Comparison of ENCODE assay signal across 10 mouse cellular contexts in genomic region chr13:56611741-56612140, GRCm38 (mm10). TPM values are rescaled to one million over a fixed set of nuclear protein-coding genes. Genes with fewer than 3 reads are reported as not detected.
DNase-seq lines count a peak whose midpoint lies in the region; ATAC-seq lines count a peak whose summit lies in the region.
"Had no signal": no experiment of that assay in that cellular context is flagged by ENCODE, and none has a peak within 500 bp of the region (broad histone marks: within the 10 kb centered on the region; RNA-seq: fewer than 3 reads in every experiment).

No protein-coding gene starts in this region.

- DNase-seq in heart, embryonic 10.5 days (ENCODE audit: low spot score), result no peak
- no peak for DNase-seq in heart, postnatal 14 days
- no peak for DNase-seq in thymus, postnatal 10 days (ENCODE audit: low spot score in 2 of 2)
- DNase-seq in embryo, embryonic 11 days, result no peak
- DNase-seq: left cerebral cortex, postnatal 4 days had no signal

- H3K9ac ChIP-seq in neural tube, embryonic 13.5 days, result no peak overlapping the region
- no peak overlapping the region for H3K9ac ChIP-seq in neural tube, embryonic 15.5 days (replicated peaks)
- peak overlapping the region; percentile 48 for H3K9ac ChIP-seq in limb, embryonic 12.5 days (replicated peaks)
- peak overlapping the region; percentile 91 for H3K9ac ChIP-seq in stomach, embryonic 16.5 days (ENCODE audit: low read length)

- H3K4me1 ChIP-seq in heart, embryonic 10.5 days, result peaks cover 77% of the 10 kb centered on the region
- peaks cover 43% of the 10 kb centered on the region for H3K4me1 ChIP-seq in neural tube, embryonic 13.5 days (replicated peaks)
- H3K4me1 ChIP-seq in neural tube, embryonic 15.5 days, result peaks cover 48% of the 10 kb centered on the region
- H3K4me1 ChIP-seq in limb, embryonic 12.5 days (replicated peaks), result peaks cover 97% of the 10 kb centered on the region
- H3K4me1 ChIP-seq in stomach, embryonic 16.5 days (ENCODE audit: control insufficient read depth, insufficient read depth, low read length), result peaks cover 70% of the 10 kb centered on the region

- H3K9me3 ChIP-seq in heart, embryonic 10.5 days, result no peaks in the 10 kb centered on the region
- H3K9me3 ChIP-seq in neural tube, embryonic 13.5 days, result no peaks in the 10 kb centered on the region
- no peaks in the 10 kb centered on the region for H3K9me3 ChIP-seq in neural tube, embryonic 15.5 days (replicated peaks)
- no peaks in the 10 kb centered on the region for H3K9me3 ChIP-seq in limb, embryonic 12.5 days
- no peaks in the 10 kb centered on the region for H3K9me3 ChIP-seq in stomach, embryonic 16.5 days (replicated peaks; ENCODE audit: control insufficient read depth, low read length)

- peak overlapping the region; percentile 0; the same call in 1 of the 2 replicates for H3K4me2 ChIP-seq in neural tube, embryonic 13.5 days
- no peak overlapping the region for H3K4me2 ChIP-seq in neural tube, embryonic 15.5 days
- H3K4me2 ChIP-seq in limb, embryonic 12.5 days, result peak overlapping the region; percentile 96
- peak overlapping the region; percentile 99 for H3K4me2 ChIP-seq in stomach, embryonic 16.5 days (ENCODE audit: low read depth, low read length)

- H3K27me3 ChIP-seq in heart, embryonic 10.5 days (ENCODE audit: insufficient read depth, poor library complexity, severe bottlenecking), result peaks cover 35% of the 10 kb centered on the region
- peaks cover 41% of the 10 kb centered on the region for H3K27me3 ChIP-seq in neural tube, embryonic 13.5 days
- H3K27me3 ChIP-seq in neural tube, embryonic 15.5 days (replicated peaks), result peaks cover 25% of the 10 kb centered on the region
- H3K27me3 ChIP-seq in limb, embryonic 12.5 days, result no peaks in the 10 kb centered on the region
- H3K27me3 ChIP-seq in stomach, embryonic 16.5 days (ENCODE audit: control insufficient read depth, insufficient read depth, low read length), result 0 out of 2 replicates have a peak, but pooled peaks cover 3% of the 10 kb centered on the region

- intact Hi-C loops in heart, postnatal 14 days (cut with DNase I), result no loop called here

- no peak overlapping the region for H3K4me3 ChIP-seq in heart, embryonic 10.5 days
- no peak overlapping the region for H3K4me3 ChIP-seq in neural tube, embryonic 13.5 days
- no peak overlapping the region for H3K4me3 ChIP-seq in neural tube, embryonic 15.5 days (replicated peaks)
- peak overlapping the region; percentile 63 for H3K4me3 ChIP-seq in limb, embryonic 12.5 days (replicated peaks)
- peak overlapping the region; percentile 69 for H3K4me3 ChIP-seq in stomach, embryonic 16.5 days (replicated peaks; ENCODE audit: low read length)

- no peak for ATAC-seq in neural tube, embryonic 13.5 days (ENCODE audit: low read depth)
- ATAC-seq in neural tube, embryonic 15.5 days (ENCODE audit: low FRiP score), result no peak
- ATAC-seq in limb, embryonic 12.5 days (ENCODE audit: insufficient number of reproducible peaks, insufficient read depth, low FRiP score, low TSS enrichment, low read depth), result no peak
- no peak for ATAC-seq in stomach, embryonic 16.5 days (ENCODE audit: insufficient read depth, low FRiP score)

- 59% methylated on average over 3 of the region's 3 CpGs for WGBS in heart, embryonic 10.5 days
- 59% methylated on average over 3 of the region's 3 CpGs for WGBS in neural tube, embryonic 13.5 days
- 61% methylated on average over 3 of the region's 3 CpGs for WGBS in neural tube, embryonic 15.5 days
- 72% methylated on average over 3 of the region's 3 CpGs for WGBS in limb, embryonic 12.5 days
- 30% methylated on average over 3 of the region's 3 CpGs for WGBS in stomach, embryonic 16.5 days

- peaks cover 3% of the 10 kb centered on the region; the same call in 1 of the 2 replicates for H3K36me3 ChIP-seq in heart, embryonic 10.5 days
- H3K36me3 ChIP-seq in neural tube, embryonic 13.5 days, result no peaks in the 10 kb centered on the region
- no peaks in the 10 kb centered on the region for H3K36me3 ChIP-seq in neural tube, embryonic 15.5 days
- H3K36me3 ChIP-seq in limb, embryonic 12.5 days, result peaks cover 22% of the 10 kb centered on the region
- H3K36me3 ChIP-seq in stomach, embryonic 16.5 days (ENCODE audit: control insufficient read depth, insufficient read depth, low read length), result no peaks in the 10 kb centered on the region

- H3K27ac ChIP-seq in heart, embryonic 10.5 days, result peak overlapping the region; percentile 56
- no peak overlapping the region for H3K27ac ChIP-seq in neural tube, embryonic 13.5 days (replicated peaks)
- H3K27ac ChIP-seq in neural tube, embryonic 15.5 days (replicated peaks), result no peak overlapping the region
- H3K27ac ChIP-seq in limb, embryonic 12.5 days, result peak overlapping the region; percentile 66
- H3K27ac ChIP-seq in stomach, embryonic 16.5 days (ENCODE audit: low read length), result peak overlapping the region; percentile 74

RNA-seq across cellular contexts. Expression of gene Tgfbi, which starts 2.4 kb away (rescaled TPM):
- polyA plus RNA-seq in heart, embryonic 10.5 days (2016; fragmentation: Nextera tagmentation; extraction: Ambion mirVana), result 50.4 and 66.2 TPM in 2 replicates
- total RNA-seq in heart, postnatal 14 days (2021), result 10 to 100 TPM; 17.1 to 22.3 TPM
- 15.3 and 25.2 TPM in 2 replicates for polyA plus RNA-seq in neural tube, embryonic 13.5 days (2015; fragmentation: Nextera tagmentation; extraction: Ambion mirVana)
- 7.7 and 26.4 TPM in 2 replicates for polyA plus RNA-seq in neural tube, embryonic 15.5 days (2015; fragmentation: Nextera tagmentation; extraction: Ambion mirVana)
- polyA plus RNA-seq in limb, embryonic 12.5 days (2016; fragmentation: Nextera tagmentation; extraction: Ambion mirVana), result 111 and 113 TPM in 2 replicates
- polyA plus RNA-seq in stomach, embryonic 16.5 days (2015; fragmentation: Nextera tagmentation; extraction: Ambion mirVana), result 180 and 191 TPM in 2 replicates
- total RNA-seq: CH12.LX had no signal

Comparison
In these comparisons a context has a peak if more than half of its experiments do, and no peak if none do; other contexts are left out.
1. H3K27ac ChIP-seq: peak in heart, embryonic 10.5 days (single experiment), limb, embryonic 12.5 days (single experiment) and stomach, embryonic 16.5 days (single experiment); none in neural tube, embryonic 13.5 days (single experiment) and neural tube, embryonic 15.5 days (single experiment).
2. H3K4me3 ChIP-seq: peak in limb, embryonic 12.5 days (single experiment) and stomach, embryonic 16.5 days (single experiment); none in heart, embryonic 10.5 days (single experiment), neural tube, embryonic 13.5 days (single experiment) and neural tube, embryonic 15.5 days (single experiment).
3. H3K9ac ChIP-seq: peak in limb, embryonic 12.5 days (single experiment) and stomach, embryonic 16.5 days (single experiment); none in neural tube, embryonic 13.5 days (single experiment) and neural tube, embryonic 15.5 days (single experiment).